Mouse (Mus musculus): ENCODE measurements around the gene Stat3.

Stat3 gene

GRCm38 (mm10) chr11:100918007-100918406 lies 21.3 kb downstream of the Stat3 start:
- no peak for TF ChIP-seq GATA4 (IDR thresholded peaks at IDR 0.05; ENCODE audit: insufficient replicate concordance, low read length)

- no peak for TF ChIP-seq GATA4 (IDR thresholded peaks at IDR 0.05; ENCODE audit: insufficient replicate concordance, low read length)
Observed at GRCm38 (mm10) chr11:100916432-100916971, 22.8 kb downstream of the Stat3 start.

DNA sequence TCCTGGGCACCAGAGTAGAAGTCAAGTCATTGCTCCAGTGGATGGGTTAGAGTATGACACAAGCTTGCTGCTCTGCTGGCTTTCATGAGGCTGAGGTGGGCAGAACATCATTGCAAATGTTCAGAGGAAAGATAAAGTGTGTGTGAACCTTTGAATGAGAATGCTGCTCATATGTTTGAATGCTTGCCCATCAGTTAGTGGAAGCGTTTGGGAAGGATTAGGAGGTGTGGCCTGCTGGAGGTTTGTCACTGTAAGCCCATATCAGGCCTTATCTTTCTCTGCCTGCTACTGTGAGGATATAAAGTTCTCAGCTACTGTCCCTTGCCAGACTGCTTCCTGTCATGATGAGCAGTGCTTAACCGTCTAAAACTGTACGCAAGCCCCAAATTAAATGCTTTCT lies 24.3 kb downstream of the Stat3 start:
- TF ChIP-seq GATA4 (IDR thresholded peaks at IDR 0.05; ENCODE audit: insufficient replicate concordance, low read length) = no peak

DNA sequence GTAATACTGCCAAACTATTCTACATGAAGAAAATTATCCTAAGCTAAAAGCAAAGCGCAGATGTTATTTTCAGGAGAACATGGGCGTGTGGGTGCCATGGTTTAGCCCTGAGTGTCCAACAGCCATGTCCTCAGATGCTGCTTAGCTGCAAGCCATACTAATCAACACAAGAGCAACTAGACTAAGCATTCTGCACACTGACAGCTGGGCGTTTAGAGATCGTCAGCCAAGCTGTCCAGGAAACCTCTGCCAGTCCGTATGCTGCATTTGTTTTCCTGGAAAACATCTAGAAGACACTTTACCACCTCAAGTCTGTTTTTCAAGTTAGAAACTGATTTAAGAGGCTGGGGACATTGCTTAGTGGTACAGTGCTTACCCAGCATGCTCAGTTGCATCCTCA lies 24.9 kb downstream of the Stat3 start:
- TF ChIP-seq GATA4 (IDR thresholded peaks at IDR 0.05; ENCODE audit: insufficient replicate concordance, low read length) = no peak

GRCm38 (mm10) chr11:100912401-100913155 lies 26.8 kb downstream of the Stat3 start:
- no peak for TF ChIP-seq GATA4 (IDR thresholded peaks at IDR 0.05; ENCODE audit: insufficient replicate concordance, low read length)

- TF ChIP-seq GATA4 (IDR thresholded peaks at IDR 0.05; ENCODE audit: insufficient replicate concordance, low read length) = no peak
Observed at GRCm38 (mm10) chr11:100908567-100908966, 30.8 kb downstream of the Stat3 start.

DNA sequence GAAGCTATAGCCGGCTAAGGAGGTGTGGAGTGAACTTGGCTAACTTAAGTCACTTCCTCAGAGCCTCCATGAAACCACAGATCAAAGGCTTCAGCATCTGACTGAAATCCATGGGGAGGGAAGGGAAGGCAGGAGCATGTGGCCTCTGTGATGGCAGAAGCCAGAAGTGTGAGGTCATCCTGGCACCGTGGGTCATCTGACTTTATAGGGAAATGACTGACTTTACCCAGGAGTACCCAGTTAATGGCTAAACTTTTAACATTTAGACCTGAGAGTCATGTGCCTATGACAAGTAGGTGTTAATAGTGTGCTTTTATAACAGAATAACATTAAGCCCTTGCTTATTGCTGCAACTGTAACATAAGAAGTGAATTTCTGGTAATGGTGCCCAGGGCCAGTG lies 31.2 kb downstream of the Stat3 start:
- TF ChIP-seq GATA4 (IDR thresholded peaks at IDR 0.05; ENCODE audit: insufficient replicate concordance, low read length) = no peak

DNA sequence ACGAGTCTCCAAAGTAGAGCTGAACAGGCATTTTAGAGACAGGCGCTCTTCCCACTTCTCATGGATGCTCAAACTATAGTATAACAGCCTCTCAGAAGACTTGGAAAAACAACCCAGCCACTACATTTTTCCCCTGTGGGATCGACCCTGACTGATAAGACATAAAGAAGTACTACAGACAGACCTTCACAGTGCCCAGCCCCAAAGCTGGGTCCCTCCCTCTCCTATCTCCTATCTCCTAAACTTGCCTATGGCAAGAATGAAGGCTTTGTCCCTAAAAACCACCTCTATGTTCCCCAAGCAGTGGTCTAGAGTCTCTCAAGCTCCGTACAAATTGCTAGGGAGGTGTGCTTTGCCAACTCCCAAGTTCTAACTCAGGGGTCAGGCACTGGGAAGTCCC lies 32.5 kb downstream of the Stat3 start:
- TF ChIP-seq GATA4 (IDR thresholded peaks at IDR 0.05; ENCODE audit: insufficient replicate concordance, low read length) = no peak

DNA sequence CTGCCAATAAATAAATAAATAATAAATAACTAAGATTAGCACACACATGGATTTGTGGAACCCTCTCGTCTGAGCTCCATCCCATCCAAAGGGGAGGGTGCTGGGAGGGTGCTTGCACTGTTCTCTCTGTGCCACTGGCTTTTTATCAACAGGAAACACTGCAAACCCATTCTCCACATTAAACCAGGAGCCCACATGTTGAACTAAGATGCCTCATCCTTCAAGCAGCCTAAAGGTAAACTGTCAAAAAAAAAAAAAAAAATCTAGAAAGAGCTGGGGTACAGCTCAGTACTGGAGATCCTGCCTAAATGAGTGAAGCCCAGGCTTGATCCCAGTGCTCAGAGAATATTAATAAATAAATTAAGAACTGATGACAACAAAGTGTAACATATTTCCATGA lies 33.4 kb downstream of the Stat3 start:
- no peak for TF ChIP-seq GATA4 (IDR thresholded peaks at IDR 0.05; ENCODE audit: insufficient replicate concordance, low read length)

DNA sequence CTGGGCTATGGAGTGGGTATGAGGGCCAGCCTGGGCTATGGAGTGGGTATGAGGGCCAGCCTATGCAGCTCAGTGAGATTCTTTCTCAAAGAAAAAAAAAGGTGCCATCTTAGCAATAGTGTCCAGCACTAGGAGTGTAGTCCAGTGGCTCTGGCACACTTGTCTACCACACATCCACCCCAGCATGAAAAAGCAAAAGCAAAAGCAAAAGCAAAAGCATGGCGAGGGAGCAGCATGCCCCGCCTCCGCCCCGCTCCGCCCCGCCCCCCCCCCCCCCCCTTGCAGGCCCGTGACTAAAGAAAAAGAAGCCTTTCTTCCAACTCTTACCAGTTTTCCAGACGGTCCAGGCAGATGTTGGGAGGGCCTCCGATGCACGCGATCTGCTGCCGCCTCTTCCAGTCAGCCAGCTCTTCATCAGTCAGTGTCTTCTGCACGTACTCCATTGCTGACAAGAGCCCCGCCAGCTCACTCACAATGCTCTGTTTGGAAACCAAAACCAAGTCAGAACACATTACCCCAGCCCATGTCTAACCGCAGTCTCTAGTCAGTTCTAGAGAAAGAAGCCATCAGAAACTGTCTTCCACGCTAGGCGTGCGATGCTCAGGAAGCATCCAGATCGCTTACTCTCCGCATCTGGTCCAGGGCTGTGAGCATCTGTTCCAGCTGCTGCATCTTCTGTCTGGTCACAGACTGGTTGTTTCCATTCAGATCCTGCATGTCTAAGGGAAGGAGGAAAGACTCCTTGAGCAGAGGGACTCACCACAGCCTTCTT lies 34.6 kb downstream of the Stat3 start:
- no peak for TF ChIP-seq GATA4 (IDR thresholded peaks at IDR 0.05; ENCODE audit: insufficient replicate concordance, low read length)

GRCm38 (mm10) chr11:100898441-100899199 lies 40.7 kb downstream of the Stat3 start:
- no peak for TF ChIP-seq GATA4 (IDR thresholded peaks at IDR 0.05; ENCODE audit: insufficient replicate concordance, low read length)

DNA sequence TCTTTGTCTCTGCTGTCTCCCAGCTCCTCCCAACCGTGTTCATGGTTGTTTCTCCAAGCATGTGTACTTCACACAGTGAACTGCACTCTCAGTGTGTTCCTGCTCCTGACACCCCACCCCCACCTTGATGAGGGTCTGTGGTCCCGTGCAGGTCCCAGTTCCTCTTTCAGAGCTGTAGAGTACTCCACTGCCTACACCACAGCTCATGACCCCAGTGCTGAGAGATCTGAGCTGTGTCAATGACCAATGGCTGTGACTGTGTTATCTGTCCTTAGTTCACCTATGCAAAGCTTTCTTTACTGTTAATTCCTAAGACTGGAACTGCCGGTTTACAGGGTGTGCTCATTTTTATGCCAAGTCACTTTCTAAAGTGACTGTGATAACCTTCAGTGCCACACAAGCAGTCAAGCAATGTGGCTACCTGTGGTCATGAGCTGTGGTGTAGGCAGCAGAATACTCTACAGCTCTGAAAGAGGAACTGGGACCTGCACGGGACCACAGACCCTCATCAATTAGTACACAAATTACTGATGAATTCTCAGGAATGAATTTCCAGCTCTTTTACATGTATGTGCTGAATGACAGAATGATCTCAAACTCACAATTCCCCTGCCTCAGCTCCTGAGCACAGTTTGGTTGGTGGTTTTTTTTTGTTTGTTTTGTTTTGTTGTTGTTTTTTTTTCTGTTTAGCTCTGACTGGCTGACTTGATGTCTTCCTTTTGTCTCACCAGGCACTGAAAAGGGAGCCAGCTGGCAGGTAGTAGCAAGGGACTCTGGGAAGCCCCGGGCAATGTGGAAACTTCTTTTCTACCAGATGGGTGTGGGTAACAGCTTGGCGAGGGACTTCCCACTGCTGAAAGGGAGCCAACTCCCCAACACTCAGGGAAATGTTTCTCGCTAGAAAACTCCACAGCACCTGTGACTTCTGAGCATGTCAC lies 41.8 kb downstream of the Stat3 start:
- TF ChIP-seq GATA4 (IDR thresholded peaks at IDR 0.05; ENCODE audit: insufficient replicate concordance, low read length) = no peak

DNA sequence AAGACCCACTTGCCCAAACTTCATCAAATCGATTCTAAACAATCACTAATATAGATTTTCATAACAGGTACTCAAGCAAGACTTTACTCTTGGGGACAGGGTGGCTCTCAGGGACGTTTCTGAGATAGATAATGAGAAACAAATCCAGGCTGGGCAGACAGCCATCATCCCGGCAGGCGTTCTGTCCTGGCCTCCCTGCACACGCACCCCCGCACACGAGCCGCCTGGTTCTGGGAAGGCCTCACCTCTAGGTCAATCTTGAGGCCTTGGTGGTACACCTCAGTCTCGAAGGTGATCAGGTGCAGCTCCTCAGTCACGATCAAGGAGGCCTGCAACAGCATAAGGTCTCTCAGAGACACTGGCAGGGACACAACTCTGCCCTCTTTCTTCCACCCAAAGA lies 43.3 kb downstream of the Stat3 start:
- no peak for TF ChIP-seq GATA4 (IDR thresholded peaks at IDR 0.05; ENCODE audit: insufficient replicate concordance, low read length)

DNA sequence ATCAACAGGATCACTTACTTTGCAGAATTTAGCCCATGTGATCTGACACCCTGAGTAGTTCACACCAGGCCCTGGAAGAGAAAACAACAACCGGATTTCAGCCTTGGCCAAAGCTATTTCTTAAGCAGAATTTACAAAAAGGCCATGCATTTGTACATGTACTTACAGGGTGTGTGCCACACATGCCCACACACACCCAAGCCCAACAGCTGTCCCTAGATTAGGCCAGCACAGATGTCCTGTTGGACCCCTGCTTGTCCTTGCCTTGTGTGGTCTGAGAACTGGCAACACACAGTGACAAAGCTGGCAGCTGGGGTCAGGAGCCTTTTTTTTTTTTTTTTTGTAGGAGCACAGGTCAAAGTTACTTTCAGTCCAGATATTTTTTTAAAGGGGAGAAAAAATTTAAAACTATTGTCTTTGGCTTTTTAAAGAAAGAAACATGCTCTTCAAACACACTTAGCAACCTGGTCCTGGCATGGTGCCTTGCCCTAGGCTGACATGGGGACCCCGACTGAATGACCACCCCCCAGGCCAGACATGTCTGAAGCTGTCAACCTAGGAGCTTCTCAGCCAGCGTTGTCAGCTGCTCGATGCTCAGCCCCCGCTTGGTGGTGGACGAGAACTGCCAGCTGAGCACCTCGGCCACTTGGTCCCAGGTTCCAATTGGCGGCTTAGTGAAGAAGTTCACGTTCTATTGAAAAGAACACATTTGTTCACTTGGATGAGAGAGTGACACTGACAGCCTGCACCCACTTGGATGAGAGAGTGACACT lies 45.0 kb downstream of the Stat3 start:
- no peak for TF ChIP-seq GATA4 (IDR thresholded peaks at IDR 0.05; ENCODE audit: insufficient replicate concordance, low read length)

Data from liver, adult (tissue).